Mouse (Mus musculus): ENCODE results near the gene Cish.
A peak's percentile ranks its signal among the peaks of the same experiment; 100 is the strongest.
"Not testable (repeated sequence)": the region's sequence is repeated elsewhere in the genome, so short reads cannot be mapped to it uniquely, and the experiment has no call there.

Cish gene

DNA sequence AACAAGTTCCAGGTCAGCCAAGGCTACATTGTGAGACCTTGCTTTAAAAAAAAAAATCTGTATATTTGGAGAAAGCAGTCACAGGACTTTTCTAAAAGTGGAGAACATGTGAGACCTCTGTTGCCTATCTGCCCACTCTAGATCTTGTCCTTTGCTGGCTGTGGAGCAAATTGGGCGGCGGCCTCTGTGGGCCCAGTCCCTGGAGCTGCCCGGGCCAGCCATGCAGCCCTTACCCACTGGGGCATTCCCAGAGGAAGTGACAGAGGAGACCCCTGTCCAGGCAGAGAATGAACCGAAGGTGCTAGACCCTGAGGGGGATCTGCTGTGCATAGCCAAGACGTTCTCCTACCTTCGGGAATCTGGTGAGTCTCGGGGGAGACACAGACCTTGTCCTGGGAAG lies 4.0 kb downstream of the Cish start:
- DNase-seq, result no peak

DNA sequence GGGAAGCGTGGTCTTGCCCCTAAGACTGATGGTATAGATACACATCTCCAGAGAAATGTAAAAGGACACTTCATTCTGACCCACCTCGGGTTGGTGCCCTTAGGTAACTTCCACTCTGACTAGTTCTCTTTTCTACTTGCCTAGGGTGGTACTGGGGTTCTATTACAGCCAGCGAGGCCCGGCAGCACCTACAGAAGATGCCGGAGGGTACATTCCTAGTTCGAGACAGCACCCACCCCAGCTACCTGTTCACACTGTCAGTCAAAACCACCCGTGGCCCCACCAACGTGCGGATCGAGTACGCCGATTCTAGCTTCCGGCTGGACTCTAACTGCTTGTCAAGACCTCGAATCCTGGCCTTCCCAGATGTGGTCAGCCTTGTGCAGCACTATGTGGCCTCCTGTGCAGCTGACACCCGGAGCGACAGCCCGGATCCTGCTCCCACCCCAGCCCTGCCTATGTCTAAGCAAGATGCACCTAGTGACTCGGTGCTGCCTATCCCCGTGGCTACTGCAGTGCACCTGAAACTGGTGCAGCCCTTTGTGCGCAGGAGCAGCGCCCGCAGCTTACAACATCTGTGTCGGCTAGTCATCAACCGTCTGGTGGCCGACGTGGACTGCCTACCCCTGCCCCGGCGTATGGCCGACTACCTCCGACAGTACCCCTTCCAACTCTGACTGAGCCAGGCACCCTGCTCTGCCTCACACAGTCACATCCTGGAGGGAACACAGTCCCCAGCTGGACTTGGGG lies 4.6 kb downstream of the Cish start:
- DNase-seq, result no peak

DNA sequence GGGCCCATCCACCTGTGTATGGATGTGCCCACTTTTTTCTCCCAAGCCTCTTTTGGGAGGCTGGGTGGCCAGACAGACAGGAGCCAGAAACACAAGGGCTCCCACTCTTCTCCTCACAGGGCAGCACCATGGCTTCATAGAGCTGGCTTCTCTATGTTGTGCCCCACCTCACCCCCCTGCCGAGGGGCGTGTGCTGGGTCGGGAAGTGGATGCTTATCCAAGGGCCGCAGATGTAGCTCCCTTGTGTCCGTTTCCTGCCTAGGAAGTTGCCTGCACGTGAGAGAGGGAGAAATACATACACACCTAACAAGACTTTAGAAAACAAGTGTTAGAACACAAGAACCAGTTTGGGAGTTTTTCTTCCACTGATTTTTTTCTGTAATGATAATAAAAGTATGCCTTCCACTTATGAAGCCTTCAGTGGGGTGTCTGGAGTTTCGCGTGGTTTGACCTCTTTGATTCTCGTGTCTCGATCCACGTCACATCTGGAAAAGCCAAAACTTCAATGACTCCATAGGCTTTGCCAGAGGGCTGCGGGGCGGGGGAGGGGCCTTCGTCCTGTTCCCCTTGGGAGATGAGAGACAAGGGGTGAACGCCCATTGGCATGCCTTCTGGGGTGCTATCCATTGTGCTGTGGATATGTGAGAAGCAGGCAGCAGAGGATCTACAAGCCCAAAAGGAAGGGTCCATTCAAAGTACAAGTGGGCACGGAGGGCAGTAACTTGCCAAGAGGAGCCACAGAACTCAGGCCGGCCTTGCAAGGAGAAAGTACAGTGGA lies 5.9 kb downstream of the Cish start:
- DNase-seq, result peak; percentile 43 to 75

DNA sequence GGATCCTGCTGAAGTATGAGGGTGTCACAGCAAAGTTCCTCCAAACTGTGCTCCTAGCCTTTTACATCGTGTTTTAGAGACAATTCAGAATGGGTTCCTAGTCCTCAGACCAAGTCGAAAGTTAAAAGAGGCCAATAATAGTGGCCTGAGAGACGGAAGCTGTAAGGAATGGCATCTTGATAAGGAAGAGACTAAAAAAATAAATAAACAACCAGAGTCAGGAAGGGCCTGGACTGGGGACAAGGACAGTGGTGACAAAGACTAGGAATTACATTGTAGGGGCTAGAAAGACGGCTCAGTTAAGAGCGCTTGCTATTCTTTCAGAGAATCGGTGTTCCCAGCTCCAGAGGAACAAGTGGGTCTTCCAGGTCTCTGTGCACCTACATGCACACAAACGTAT lies 6.8 kb downstream of the Cish start:
- DNase-seq, result no peak

DNA sequence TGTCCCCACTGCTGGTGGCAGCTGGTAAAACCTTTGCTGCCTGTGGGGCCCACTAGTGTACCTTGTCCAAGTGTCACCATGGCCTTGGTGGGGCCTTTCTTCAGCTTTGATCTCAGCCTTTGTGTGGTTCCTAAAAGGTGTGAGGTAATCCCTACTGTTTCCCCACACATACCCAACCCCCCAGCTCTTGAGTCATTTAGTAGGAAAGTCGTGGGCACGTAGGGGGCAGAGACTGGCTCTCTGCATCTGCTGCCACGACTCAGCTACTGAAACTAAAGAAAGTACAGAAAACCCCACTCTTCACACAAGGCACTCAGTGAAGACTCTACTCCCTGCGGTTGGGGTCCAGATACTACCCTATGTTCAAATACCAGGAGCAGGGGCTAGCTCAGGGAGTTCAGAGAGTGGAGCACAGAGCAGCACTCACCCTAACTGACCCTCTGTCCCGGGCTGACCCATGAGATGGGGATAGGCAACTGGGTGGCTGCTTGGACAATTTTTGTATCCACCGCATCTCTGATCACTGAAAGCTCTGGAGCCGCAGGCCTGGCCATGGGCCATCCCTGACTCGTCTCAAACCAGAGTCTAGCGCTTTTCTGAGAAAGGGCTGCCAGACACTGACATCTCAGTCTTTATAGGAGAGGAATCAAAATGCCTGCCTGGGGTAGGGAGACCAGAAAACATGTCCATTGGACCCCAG lies 7.4 kb downstream of the Cish start:
- no peak for DNase-seq

DNA sequence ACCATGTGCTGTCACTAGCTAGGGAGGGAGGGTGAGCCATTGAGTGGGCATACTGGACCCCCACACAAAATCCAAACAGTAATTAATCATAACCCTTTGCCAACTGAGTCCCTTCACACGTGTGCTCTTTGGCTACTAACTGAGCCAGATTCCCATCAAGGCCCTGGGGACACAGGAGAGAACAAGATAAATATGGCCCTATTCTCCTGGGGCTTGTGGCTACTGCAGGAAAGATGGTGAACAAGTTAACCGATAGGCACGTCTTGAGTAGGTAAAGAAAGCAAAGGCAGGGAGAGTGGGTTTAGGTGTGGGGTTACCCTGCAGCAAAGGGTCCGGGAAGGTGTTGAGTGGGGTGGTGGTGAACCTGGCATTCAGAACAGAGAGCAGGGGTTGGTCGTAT lies 8.1 kb downstream of the Cish start:
- DNase-seq, result no peak

DNA sequence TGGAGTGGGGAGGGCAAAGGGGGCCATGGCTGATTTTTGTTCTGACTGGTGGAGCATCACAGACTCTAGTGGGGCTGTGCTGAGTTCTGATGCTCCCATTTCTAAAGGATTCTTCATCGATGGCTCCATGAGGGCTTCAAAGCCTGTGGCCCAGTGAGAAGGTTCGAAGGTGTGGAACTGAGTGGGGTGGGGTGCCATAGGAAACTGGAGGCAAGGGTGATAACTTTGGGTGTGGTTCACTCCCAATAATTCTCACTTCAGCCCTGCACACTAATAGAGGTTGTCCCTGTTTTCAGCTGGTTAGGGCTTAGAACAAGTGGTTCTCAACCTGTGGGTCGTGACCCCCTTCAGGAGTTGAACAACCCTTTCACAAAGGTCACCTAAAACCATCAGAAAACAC lies 8.6 kb downstream of the Cish start:
- DNase-seq, result no peak

DNA sequence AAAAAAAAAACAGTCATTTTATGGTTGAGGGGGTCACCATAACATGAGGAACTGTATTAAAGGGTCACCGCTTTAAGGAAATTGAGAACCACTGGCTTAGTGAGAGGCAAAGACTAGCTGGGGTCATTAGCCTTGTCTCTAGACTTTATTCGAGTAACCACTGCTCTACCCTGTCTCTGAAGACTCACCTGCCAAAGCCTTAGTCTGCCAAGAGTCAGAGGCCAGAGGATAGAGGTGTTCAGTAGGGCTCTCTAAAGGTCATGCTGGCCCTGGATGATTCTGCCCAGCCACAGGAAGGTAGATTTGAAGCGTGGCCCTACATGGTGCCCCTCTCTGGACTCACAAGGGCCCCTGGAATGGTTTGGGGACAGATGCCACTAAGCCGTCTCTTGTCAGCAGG lies 9.2 kb downstream of the Cish start:
- no peak for DNase-seq

DNA sequence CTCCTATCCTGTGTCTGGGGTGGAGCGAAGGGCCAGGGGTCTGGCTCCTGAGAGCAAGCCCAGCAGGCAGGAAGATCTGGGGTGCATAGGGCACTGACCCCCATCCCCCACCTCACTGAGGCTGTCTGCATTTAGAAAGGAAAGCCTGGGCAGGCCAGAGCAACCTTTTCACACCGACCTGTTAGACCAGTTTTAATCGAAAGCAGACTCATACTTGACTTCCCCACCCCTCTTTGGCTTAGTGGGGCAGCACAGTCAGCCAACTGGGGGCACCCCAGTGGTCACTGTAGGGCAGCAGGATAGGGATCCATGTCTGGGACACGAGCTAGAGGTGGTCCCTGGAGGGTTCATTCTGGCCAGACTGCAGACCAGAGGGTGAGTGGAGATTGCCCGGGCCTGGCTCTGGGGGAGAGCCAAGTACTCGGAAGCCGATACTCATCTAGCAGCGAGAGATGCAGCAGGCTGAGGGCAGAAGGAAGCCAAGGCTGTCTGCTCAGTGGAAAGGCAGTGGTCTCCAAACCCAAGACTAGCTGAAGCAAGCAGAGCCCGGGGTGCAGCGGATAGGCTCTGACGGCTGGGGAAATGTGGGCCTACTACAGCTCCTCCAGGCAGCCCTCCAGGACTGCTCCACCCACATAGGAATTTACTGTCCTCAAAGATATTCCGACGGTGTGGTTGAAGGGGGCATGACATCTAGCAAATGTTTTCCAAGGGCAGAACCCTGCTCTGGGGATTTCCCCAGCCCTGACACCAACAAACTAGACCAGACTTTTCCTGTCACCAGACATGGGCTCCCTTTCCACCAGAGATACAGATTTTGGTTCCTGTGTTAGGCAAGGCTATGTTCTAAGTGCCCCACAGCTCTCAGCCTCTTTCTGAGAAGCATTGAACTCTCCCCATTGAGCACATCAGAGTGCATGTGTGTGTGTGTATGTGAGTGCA lies 10.0 kb downstream of the Cish start:
- peak; percentile 56 to 62 for DNase-seq

DNA sequence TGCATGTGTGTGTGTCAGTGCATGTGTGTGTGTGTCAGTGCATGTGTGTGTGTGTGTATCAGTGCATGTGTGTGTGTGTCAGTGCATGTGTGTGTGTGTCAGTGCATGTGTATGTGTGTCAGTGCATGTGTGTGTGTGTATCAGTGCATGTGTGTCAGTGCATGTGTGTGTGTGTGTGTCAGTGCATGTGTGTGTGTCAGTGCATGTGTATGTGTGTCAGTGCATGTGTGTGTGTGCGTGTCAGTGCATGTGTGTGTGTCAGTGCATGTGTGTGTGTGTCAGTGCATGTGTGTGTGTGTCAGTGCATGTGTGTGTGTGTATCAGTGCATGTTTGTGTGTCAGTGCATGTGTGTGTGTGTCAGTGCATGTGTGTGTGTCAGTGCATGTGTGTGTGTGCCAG lies 10.8 kb downstream of the Cish start:
- not testable (repeated sequence) for DNase-seq

DNA sequence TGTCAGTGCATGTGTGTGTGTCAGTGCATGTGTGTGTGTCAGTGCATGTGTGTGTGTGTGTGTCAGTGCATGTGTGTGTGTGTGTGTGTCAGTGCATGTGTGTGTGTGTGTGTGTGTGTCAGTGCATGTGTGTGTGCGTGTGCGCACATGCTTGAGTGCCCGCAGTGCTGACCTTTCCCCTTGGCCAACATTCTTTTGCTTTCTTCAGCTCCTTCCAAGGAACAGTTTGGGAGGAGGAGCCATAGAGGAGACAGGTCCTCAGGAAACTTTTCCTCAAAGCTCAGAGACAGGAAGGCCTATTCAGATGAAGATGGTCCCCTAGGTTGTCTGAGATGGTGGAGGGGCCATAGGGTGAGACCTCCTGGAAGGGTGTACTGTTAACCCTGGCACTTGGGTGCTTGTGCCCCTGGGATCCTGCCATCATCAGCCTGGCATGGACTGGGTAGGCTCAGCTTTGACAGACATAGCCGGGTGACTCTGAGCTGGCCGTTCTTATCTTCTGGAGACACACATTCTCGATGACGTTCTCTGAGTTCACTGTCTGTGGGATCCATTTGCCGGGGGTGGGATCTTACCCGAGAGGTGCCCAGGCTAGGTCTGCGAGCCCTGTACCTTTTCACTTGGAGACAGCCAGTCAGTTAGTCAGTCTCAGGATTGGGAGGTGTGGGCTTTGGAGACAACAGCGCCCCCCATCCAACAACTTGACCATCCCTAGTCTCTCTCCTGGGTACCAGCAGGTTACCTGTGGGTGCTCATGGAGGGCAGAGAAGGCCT lies 11.5 kb downstream of the Cish start:
- no peak for DNase-seq

DNA sequence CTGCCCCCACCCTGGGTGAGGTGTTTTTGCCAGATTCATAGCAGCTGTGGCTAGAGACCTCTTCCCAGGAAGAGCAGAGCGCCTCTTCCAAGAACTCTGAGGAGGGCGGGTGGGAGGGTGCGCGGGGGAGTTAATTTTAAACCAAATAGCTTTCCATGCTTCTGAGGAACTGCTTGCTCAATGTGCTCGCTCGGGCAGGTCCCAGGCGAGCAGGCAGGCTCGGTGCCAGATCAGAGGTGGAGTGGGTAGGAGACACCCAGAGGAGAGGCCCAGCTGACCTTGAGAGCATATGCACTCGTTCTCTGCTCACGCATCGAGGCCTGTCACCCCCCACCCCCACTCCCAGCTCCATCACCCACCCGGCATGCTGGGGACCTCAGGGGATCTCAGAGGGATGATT lies 12.1 kb downstream of the Cish start:
- peak; percentile 78 to 90 for DNase-seq

DNA sequence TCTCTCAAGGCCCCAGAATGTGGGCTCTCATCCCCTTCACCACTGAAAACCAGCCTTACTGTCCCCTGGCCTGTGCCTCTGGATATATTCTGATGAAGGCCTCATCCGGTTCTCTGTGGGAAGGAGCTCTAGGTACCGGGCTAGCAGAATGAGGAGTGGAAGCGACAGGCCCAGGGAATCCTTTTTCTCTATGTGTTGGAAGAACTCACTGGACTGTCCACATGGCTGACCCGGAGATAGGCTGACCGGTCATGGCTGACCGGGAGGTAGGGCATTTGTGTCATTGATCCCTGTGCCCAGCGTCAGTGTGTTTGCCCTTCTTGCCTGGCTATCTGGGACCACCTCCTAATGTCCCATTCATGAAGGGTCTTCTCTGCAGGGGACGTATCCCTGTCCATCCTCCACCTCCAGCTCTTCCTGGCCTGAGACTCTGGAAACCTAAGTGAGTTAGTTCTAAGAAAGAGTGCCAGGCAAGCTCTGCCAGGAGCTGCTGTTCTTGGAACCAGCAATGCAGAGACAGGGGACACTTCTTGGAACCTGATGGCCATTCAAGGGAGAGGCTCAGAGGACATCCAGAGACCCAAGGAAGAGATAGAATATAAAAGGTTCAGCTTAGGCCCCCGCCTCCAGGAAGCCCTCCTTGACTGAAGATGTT lies 12.6 kb downstream of the Cish start:
- DNase-seq, result no peak

DNA sequence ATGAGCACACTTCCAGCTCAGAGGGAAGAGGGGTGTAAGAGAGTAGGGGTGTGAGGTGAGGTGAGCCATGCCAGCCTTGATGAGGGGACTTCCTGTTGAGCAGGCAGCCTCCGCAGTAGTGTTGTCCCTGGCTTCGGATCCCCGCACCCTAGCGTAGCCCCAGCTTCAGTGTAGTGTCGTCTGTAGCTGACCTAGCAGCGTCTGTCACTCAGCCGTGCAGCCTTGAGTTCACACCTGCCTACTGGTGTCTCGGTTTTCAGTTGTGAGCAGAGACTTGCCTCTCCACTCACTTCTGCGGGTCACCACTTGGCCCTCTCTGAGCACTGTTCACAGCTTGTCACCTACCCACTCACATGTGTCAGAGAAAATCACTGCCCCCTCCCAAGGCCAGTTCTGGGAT lies 13.3 kb downstream of the Cish start:
- no peak for DNase-seq

DNA sequence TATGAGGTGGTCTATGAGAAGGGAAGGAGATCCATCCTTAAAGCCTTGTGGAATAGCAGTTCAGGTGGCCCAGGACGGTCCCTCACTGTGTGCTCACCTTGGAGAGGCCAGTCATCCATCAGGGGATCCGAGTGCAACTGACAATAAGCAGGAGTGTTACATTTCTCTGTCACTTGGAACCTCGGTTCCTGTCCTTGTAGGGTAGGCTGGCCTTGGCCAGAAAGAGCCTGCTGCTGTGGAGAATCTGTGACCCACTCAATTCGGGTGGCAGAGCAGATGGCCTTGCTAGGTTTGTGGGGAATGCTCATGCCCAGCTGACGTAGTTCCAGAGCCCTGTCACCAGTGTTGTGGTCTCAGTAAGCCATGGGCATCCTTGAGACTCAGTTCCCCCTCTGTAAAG lies 13.8 kb downstream of the Cish start:
- no peak for DNase-seq

DNA sequence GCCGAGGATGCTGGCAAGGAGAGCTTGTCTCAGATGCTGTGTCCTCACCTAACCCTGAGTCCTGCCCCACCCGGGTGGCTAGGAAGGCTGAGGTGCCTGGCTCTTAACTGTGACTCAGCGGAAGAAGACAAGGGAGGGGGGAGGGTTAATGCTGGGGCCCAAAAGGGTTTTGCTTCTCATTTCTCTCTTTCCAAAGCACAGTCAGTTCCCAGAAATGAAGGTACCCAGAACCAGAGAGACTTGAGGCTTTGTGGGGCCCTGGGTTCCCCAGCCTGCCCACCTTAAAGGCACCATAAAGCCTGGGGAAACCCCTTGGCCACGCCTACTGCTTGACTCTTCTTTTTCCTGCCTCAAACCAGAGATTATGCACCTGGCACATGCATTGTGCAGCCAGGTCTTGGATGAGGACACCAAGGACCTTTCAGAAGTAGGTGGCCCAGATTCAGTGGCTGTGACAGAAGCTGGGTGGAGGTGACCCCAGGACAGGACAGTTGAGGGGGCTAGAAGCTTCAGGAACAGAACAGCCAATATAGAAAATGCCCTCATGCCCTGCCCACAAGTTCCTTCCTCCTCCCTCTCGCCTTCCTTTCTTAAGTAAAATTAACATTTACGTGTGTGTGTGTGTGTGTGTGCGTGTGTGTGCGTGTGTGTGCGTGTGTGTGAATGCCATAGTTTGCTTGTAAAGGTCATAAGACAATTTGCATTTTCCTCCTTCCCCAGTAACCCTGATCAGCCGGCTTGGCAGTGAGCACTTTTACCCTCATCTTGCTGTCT lies 17.2 kb downstream of the Cish start:
- no peak for DNase-seq

DNA sequence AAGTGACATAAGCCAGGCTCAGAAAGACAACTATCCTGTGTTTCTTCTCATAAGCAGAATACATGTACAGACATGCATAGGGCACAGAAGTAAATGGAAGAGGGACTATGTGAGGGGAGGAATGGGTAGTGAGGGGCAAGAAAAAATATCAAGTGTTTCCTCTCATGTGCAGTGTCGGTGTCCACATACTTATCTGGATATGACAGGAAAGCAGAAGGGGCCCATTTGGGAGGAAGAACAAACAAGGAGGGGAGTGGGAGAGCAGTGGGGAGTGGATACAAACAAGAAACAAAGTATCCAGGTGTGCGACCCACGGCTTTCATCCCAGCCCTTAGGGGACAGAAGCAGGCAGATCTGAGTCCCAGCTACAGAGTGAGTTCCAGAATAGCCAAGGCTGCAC lies 18.1 kb downstream of the Cish start:
- no peak for DNase-seq

DNA sequence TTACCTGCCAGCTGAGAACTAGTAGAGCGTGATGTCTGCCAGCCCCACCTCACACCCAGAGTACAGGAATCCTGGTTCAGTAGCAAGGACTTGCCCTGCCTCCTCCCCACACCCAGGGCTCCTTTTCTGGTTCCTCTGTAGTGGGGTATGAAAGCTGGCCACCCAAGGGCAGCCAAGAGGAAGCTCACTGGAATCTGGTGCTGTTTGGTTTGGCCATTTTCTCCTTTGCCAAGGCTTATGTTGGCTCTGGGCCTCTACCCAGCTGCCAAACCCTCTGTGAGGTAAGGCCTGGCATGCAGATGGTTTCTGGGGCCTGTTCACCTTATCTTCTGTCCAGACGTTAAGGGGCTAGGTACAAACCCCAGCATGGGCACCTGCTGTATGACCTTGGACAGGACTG lies 20.0 kb downstream of the Cish start:
- no peak for DNase-seq

DNA sequence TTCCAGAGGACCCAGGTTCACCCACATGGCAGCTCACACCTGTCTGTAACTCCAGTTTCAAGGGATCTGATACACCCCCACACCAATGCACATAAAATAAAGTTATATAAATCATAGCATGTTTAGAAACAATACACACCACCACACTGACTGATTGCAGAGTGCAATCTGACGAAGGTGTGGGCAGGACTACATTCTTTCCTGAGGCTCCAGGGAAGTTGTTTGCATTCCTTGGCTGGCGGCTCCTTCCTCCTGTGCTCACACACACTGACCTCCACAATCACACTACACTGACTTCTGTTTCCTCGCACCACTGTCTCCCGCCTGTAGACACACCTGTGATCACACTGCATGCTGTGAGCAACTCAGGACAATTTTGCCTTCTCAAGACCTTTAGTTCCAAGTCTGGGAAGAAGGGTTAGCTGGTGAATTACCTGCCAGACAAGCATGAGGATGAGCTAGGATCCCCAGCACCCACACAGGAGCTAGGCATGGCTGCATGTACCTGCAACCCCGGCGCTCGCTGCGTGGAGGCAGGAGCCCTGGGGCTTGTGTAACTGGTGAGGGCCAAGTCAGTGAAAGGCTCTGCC lies 26.7 kb downstream of the Cish start:
- no peak for DNase-seq

DNA sequence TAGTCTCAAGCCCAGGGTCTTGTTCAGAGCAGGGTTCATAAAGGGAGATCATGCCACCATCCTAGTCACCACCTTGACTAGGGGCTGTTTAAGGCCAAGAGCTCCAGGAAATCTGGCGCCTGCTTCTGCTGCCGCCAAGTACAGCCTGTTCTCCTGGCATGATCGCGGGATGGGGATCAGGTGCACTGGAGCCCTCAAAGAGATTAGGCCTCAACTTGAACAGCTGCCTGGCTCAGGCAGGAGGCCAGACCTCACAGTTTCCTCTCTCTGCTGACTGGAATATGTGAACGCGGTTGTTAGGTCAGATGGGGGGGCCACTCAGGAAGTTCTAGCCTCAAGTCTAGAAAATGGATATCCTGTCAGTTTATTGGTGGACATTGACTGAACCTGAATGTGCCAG lies 27.7 kb downstream of the Cish start:
- peak in 1 of 2 experiments; percentile 70 for DNase-seq
